Comparison of ENCODE assay signal across 7 mouse cellular contexts in the genomic region with DNA sequence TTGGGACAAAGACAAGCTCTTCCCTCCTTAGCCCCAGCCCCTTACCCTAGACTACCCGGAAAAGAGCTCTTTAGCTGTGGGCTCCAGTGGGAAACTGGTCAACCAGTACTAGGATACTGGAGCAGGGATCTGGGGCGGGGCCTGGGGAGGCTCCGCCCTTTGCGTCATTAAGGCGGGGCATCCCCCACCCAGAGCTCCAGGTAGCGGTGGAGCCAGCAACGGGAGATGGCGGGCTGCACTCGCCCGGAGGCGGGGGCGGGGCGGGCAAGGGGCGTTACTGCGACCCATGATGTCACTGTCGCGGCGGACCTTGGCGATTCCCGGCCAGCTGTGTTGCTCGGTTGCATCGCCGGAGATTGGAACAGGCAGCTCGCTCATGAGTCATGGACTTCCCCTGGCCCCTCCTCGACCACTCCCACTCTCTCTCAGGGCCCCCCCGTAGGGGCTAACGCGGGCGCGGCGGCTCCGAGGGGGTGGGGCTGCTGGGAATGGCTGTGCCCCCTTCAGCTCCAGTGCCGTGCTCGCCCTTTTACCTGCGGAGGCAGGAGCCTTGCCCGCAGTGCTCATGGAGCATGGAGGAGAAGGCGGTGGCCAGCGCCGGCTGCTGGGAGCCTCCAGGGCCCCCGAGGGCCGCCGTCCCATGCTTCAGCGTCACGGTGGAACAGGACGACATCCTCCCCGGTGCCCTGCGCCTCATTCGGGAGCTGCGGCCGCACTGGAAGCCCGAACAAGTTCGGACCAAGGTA. TPM values are rescaled to one million over a fixed set of nuclear protein-coding genes. Genes with fewer than 3 reads are reported as not detected.
DNase-seq lines count a peak whose midpoint lies in the region; ATAC-seq and TF ChIP-seq lines count a peak whose summit lies in the region.

A gene (plus strand): TSS at position 297 of the 746 bp plus-strand sequence.

- TF ChIP-seq CTCF in kidney, adult 2 months (conservative IDR thresholded peaks at IDR 0.05; ENCODE audit: insufficient read depth, insufficient read length, low read depth, low read length) = no peak

- peak within 1 kb of the TSS; percentile 36 for H3K27ac ChIP-seq in embryonic facial prominence, embryonic 10.5 days (replicated peaks)
- H3K27ac ChIP-seq in kidney, adult 2 months (ENCODE audit: insufficient read depth, low read depth, low read length) = no peak within 1 kb of the TSS
- no peak within 1 kb of the TSS for H3K27ac ChIP-seq in limb, embryonic 13.5 days
- H3K27ac ChIP-seq in midbrain, embryonic 15.5 days = peak within 1 kb of the TSS; percentile 55

- peak within 1 kb of the TSS; percentile 81 for H3K4me3 ChIP-seq in embryonic facial prominence, embryonic 10.5 days
- H3K4me3 ChIP-seq in kidney, adult 2 months (ENCODE audit: insufficient read depth, low read depth, low read length) = peak within 1 kb of the TSS; percentile 60
- H3K4me3 ChIP-seq in limb, embryonic 13.5 days = peak within 1 kb of the TSS; percentile 70
- peak within 1 kb of the TSS; percentile 70 for H3K4me3 ChIP-seq in midbrain, embryonic 15.5 days

- peak; percentile 67 for ATAC-seq in limb, embryonic 13.5 days (ENCODE audit: low FRiP score, low read depth)
- ATAC-seq in midbrain, embryonic 15.5 days (replicated peaks) = peak; percentile 84

- peaks cover 48% of the 10 kb centered on the region for H3K4me1 ChIP-seq in embryonic facial prominence, embryonic 10.5 days
- 0 out of 2 replicates have a peak, but pooled peaks cover 2% of the 10 kb centered on the region for H3K4me1 ChIP-seq in kidney, adult 2 months (ENCODE audit: control insufficient read depth, insufficient read depth, low read length)
- H3K4me1 ChIP-seq in limb, embryonic 13.5 days = peaks cover 26% of the 10 kb centered on the region
- peaks cover 23% of the 10 kb centered on the region for H3K4me1 ChIP-seq in midbrain, embryonic 15.5 days

- peaks cover 65% of the 10 kb centered on the region for H3K27me3 ChIP-seq in embryonic facial prominence, embryonic 10.5 days (replicated peaks; ENCODE audit: low read depth, poor library complexity, severe bottlenecking)
- no peaks in the 10 kb centered on the region for H3K27me3 ChIP-seq in kidney, adult 2 months (replicated peaks; ENCODE audit: control insufficient read depth, insufficient read depth, low read length)
- H3K27me3 ChIP-seq in limb, embryonic 13.5 days = peaks cover 49% of the 10 kb centered on the region
- peaks cover 21% of the 10 kb centered on the region for H3K27me3 ChIP-seq in midbrain, embryonic 15.5 days (replicated peaks)
- H3K27me3 ChIP-seq in splenic B cell, adult 2 months (ENCODE audit: control insufficient read depth, insufficient read depth, low read length, poor library complexity, severe bottlenecking) = peaks cover 5% of the 10 kb centered on the region

- peak within 1 kb of the TSS; percentile 66 for H3K9ac ChIP-seq in limb, embryonic 13.5 days
- peak within 1 kb of the TSS; percentile 66 for H3K9ac ChIP-seq in midbrain, embryonic 15.5 days

- no peaks in the 10 kb centered on the region for H3K9me3 ChIP-seq in embryonic facial prominence, embryonic 10.5 days
- H3K9me3 ChIP-seq in limb, embryonic 13.5 days = no peaks in the 10 kb centered on the region
- H3K9me3 ChIP-seq in midbrain, embryonic 15.5 days = no peaks in the 10 kb centered on the region

- H3K4me2 ChIP-seq in limb, embryonic 13.5 days (replicated peaks) = peak within 1 kb of the TSS; percentile 98
- H3K4me2 ChIP-seq in midbrain, embryonic 15.5 days = peak within 1 kb of the TSS; percentile 88

- no peak for TF ChIP-seq POLR2A in kidney, adult 2 months (IDR thresholded peaks at IDR 0.05; ENCODE audit: low read depth, low read length)

- DNase-seq in adrenal gland, postnatal 25 days = peak; percentile 89
- peak; percentile 92 for DNase-seq in embryonic facial prominence, embryonic 10.5 days (ENCODE audit: low spot score)
- peak; percentile 80 to 84 for DNase-seq in heart, adult 18-20 months
- peak; percentile 90 for DNase-seq in kidney, adult 2 months
- peak; percentile 63 for DNase-seq in splenic B cell, adult 2 months (ENCODE audit: low read depth, low spot score)

- WGBS in embryonic facial prominence, embryonic 10.5 days = under 1% methylated on average over 52 of the region's 52 CpGs
- WGBS in kidney, adult 2 months = 1% methylated on average over 52 of the region's 52 CpGs
- WGBS in limb, embryonic 13.5 days = under 1% methylated on average over 52 of the region's 52 CpGs
- under 1% methylated on average over 52 of the region's 52 CpGs for WGBS in midbrain, embryonic 15.5 days

- no peaks in the 10 kb centered on the region for H3K36me3 ChIP-seq in embryonic facial prominence, embryonic 10.5 days (replicated peaks)
- no peaks in the 10 kb centered on the region for H3K36me3 ChIP-seq in kidney, adult 2 months (ENCODE audit: control insufficient read depth, insufficient read depth, low read length)
- H3K36me3 ChIP-seq in limb, embryonic 13.5 days = no peaks in the 10 kb centered on the region
- H3K36me3 ChIP-seq in midbrain, embryonic 15.5 days (replicated peaks) = no peaks in the 10 kb centered on the region
- H3K36me3 ChIP-seq in splenic B cell, adult 2 months (ENCODE audit: control insufficient read depth, insufficient read depth, low read length, poor library complexity, severe bottlenecking) = no peaks in the 10 kb centered on the region

RNA-seq across cellular contexts. Expression of the gene that starts here (rescaled TPM):
- 5.9 and 6.3 TPM in 2 replicates for total RNA-seq in adrenal gland, postnatal 25 days (2021)
- polyA plus RNA-seq in embryonic facial prominence, embryonic 10.5 days (2016; fragmentation: Nextera tagmentation; extraction: Ambion mirVana) = 2.6 and 3.3 TPM in 2 replicates
- under 1 TPM; 0.21 to 0.52 TPM for total RNA-seq in heart, adult 18-20 months (2021)
- polyA plus RNA-seq in kidney, adult 2 months (2012; rRNA removed) = 5.4 and 5.6 TPM in 2 replicates
- polyA plus RNA-seq in limb, embryonic 13.5 days (2015; fragmentation: Nextera tagmentation; extraction: Ambion mirVana) = 1.4 and 1.7 TPM in 2 replicates
- 20.0 and 21.9 TPM in 2 replicates for polyA plus RNA-seq in midbrain, embryonic 15.5 days (2015; fragmentation: Nextera tagmentation; extraction: Ambion mirVana)

Comparison
In these comparisons a context has a peak if more than half of its experiments do, and no peak if none do; other contexts are left out.
1. Peak in DNase-seq in heart, adult 18-20 months; RNA of the gene not detected or under 1 TPM.
2. H3K27ac ChIP-seq: peak in embryonic facial prominence, embryonic 10.5 days (single experiment) and midbrain, embryonic 15.5 days (single experiment); none in kidney, adult 2 months (single experiment) and limb, embryonic 13.5 days (single experiment).
3. Peak in every context shown above with its lines, with median percentiles within 50 percentile points of each other: DNase-seq and H3K4me3 ChIP-seq.